Mouse (Mus musculus): Measurements from ENCODE around the gene Esam.

Gene Esam

GRCm38 (mm10) chr9:37527396-37528224 is at the start of gene Esam:
Gene Esam (plus strand): TSS chr9:37528078.
- DNase-seq (ENCODE audit: low spot score), result peak; percentile 65

GRCm38 (mm10) chr9:37485146-37485545 is 42.7 kb upstream of the Esam start:
- no peak for DNase-seq (ENCODE audit: low spot score)

- DNase-seq (ENCODE audit: low spot score), result no peak
Observed at GRCm38 (mm10) chr9:37488041-37488440, 39.8 kb upstream of the Esam start.

GRCm38 (mm10) chr9:37488611-37489396 is 39.1 kb upstream of the Esam start, which contains the start of gene Msantd2:
Gene Msantd2 (plus strand): TSS chr9:37489319.
- peak; percentile 90 for DNase-seq (ENCODE audit: low spot score)

GRCm38 (mm10) chr9:37489446-37490120 is 38.3 kb upstream of the Esam start:
- peak; percentile 81 for DNase-seq (ENCODE audit: low spot score)

- DNase-seq (ENCODE audit: low spot score), result no peak
Observed at GRCm38 (mm10) chr9:37495761-37496160, 32.1 kb upstream of the Esam start.

GRCm38 (mm10) chr9:37496325-37496724 is 31.6 kb upstream of the Esam start:
- DNase-seq (ENCODE audit: low spot score), result no peak

GRCm38 (mm10) chr9:37500201-37500600 is 27.7 kb upstream of the Esam start:
- no peak for DNase-seq (ENCODE audit: low spot score)

GRCm38 (mm10) chr9:37501170-37501569 is 26.7 kb upstream of the Esam start:
- no peak for DNase-seq (ENCODE audit: low spot score)

- DNase-seq (ENCODE audit: low spot score), result no peak
Observed at GRCm38 (mm10) chr9:37504348-37504747, 23.5 kb upstream of the Esam start.

GRCm38 (mm10) chr9:37506023-37506422 is 21.9 kb upstream of the Esam start:
- no peak for DNase-seq (ENCODE audit: low spot score)

GRCm38 (mm10) chr9:37512097-37512496 is 15.8 kb upstream of the Esam start:
- no peak for DNase-seq (ENCODE audit: low spot score)

GRCm38 (mm10) chr9:37514456-37514855 is 13.4 kb upstream of the Esam start:
- DNase-seq (ENCODE audit: low spot score), result no peak

- DNase-seq (ENCODE audit: low spot score), result no peak
Observed at GRCm38 (mm10) chr9:37517467-37517866, 10.4 kb upstream of the Esam start.

- no peak for DNase-seq (ENCODE audit: low spot score)
Observed at GRCm38 (mm10) chr9:37518991-37519390, 8.9 kb upstream of the Esam start.

GRCm38 (mm10) chr9:37519995-37520394 is 7.9 kb upstream of the Esam start:
- DNase-seq (ENCODE audit: low spot score), result no peak

GRCm38 (mm10) chr9:37525461-37525860 is 2.4 kb upstream of the Esam start:
- no peak for DNase-seq (ENCODE audit: low spot score)

GRCm38 (mm10) chr9:37526443-37527395 is 1.2 kb upstream of the Esam start:
- DNase-seq (ENCODE audit: low spot score), result peak; percentile 23

- DNase-seq (ENCODE audit: low spot score), result no peak
Observed at GRCm38 (mm10) chr9:37528225-37528970, 520 bp downstream of the Esam start.

GRCm38 (mm10) chr9:37530031-37530887 is 2.4 kb downstream of the Esam start:
- DNase-seq (ENCODE audit: low spot score), result peak; percentile 57

All from embryo, embryonic 10 days (tissue).